Mouse (Mus musculus) ES-E14 (cell line): ENCODE data around the gene Zfp827. TPM values are rescaled to one million over a fixed set of nuclear protein-coding genes. Genes with fewer than 3 reads are reported as not detected.
"Not testable (repeated sequence)": the region's sequence is repeated elsewhere in the genome, so short reads cannot be mapped to it uniquely, and the experiment has no call there.

Experiments
- DNase-seq: peaks from one replicate; pipeline ENCODE4 v3.0.0-alpha.2; 2013; ENCODE audit warnings: low read depth, low spot score
- H3K27ac ChIP-seq: 2 replicates; pipeline ENCODE4 v1.5.1; 2012; ENCODE audit warnings: low read depth, mild to moderate bottlenecking, low read length, moderate library complexity, mixed read lengths; ENCODE audit not compliant: poor library complexity, insufficient read depth, severe bottlenecking
- H3K36me3 ChIP-seq: 2 replicates; pipeline ENCODE4 v1.6.1; 2012; ENCODE audit warnings: mild to moderate bottlenecking, low read length, moderate library complexity, mixed read lengths; ENCODE audit not compliant: control insufficient read depth, poor library complexity, insufficient read depth, severe bottlenecking
- H3K4me1 ChIP-seq, 2 experiments: fragments of 150-350 bp in 1 of 2; sonication (generic) in 1 of 2; 2 replicates each; pipeline ENCODE4 v1.6.1; 2012; ENCODE audit warnings: low read length in 2 of 2, mild to moderate bottlenecking in 1 of 2, mixed read lengths in 1 of 2; ENCODE audit not compliant: control insufficient read depth in 2 of 2, insufficient read depth in 2 of 2, poor library complexity in 1 of 2
- H3K4me3 ChIP-seq, 2 experiments: fragments of 150-350 bp in 1 of 2; sonication (generic) in 1 of 2; 2 replicates each; pipeline ENCODE4 v1.5.1; 2012; ENCODE audit warnings: low read length in 2 of 2, low read depth in 1 of 2, mild to moderate bottlenecking in 1 of 2, mixed read lengths in 1 of 2; ENCODE audit not compliant: insufficient read depth in 1 of 2, poor library complexity in 1 of 2, severe bottlenecking in 1 of 2
- H3K9ac ChIP-seq: 2 replicates; pipeline ENCODE4 v1.6.1; 2012; ENCODE audit warnings: low read depth, mild to moderate bottlenecking, low read length, mixed read lengths; ENCODE audit not compliant: poor library complexity, insufficient read depth, severe bottlenecking
- H3K9me3 ChIP-seq: fragments of 150-350 bp; sonication (generic); 2 replicates; pipeline ENCODE4 v1.6.1; 2012; ENCODE audit warnings: low read depth, mild to moderate bottlenecking, low read length; ENCODE audit not compliant: control insufficient read depth, insufficient read depth
- CHD2 ChIP-seq: IDR thresholded peaks from 2 replicates; pipeline ENCODE4 v1.6.1; 2014; ENCODE audit warnings: mild to moderate bottlenecking, low read depth, low read length, inconsistent platforms
- HCFC1 ChIP-seq: IDR thresholded peaks from 2 replicates; pipeline ENCODE4 v1.6.1; 2012; ENCODE audit warnings: low read length, inconsistent platforms, borderline replicate concordance; ENCODE audit not compliant: insufficient read depth
- MAFK ChIP-seq: IDR thresholded peaks from 2 replicates; pipeline ENCODE4 v1.6.1; 2014; ENCODE audit warnings: mild to moderate bottlenecking, low read depth, low read length, inconsistent platforms; ENCODE audit not compliant: insufficient read depth
- ZC3H11A ChIP-seq: IDR thresholded peaks from 2 replicates; pipeline ENCODE4 v1.6.1; 2012; ENCODE audit warnings: low read depth, mild to moderate bottlenecking, inconsistent platforms, low read length, borderline replicate concordance
- ZNF384 ChIP-seq: IDR thresholded peaks from 2 replicates; pipeline ENCODE4 v1.6.1; 2012; ENCODE audit warnings: low read depth, low read length, inconsistent platforms
- in situ Hi-C, 2 experiments: fragments of 600-800 bp; cut with MboI; formaldehyde crosslinking; loops; one replicate each; pipeline ENCODE4 v1.15.1; 2025; ENCODE audit warnings: low sequenced_read_pairs in 2 of 2, inconsistent platforms in 1 of 2; ENCODE audit not compliant: unreplicated experiment in 2 of 2
- total RNA-seq: library from RNA; depleted of rRNA; stranded (reverse); fragments of 300-350 nt; gene quantifications from 2 replicates; pipeline ENCODE4 v1.2.3, GENCODE M21; 2012

Zfp827 gene
- total RNA-seq, 1 experiment: 5.8 TPM

DNA sequence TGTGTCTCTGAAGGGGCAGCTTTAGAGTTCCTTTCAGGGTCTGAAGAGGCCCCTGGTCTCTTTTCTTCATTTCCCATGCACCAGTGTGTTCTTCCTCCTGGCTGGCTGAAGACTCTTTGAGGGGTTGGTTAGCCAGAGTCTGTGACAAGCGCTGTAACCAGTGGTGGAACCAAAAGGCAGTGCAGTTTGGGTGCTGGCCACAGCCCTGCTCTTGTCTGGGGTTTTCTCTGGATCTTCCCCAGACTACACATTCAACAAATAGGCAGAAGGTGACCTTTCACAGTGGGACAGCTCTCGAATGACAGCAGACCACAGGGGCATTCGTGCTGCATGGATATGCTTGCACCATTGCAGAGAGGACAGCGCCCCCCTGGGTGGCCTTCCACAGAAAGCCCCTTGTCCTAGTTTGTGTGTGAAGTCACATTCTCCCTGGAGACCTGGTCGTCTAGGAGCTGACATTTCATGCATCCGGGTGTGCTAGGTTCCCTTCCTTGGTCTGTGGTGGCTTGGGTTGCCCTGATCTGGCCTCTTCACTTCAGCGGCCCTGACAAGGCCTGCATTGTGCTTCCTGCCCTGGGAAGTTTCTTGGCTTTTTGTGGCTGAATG, 99.1 kb downstream of the Zfp827 start:
- Histone ChIP-seq H3K27ac (no peak overlapping the region), H3K4me1 (no peaks in the 10 kb centered on the region), H3K4me3 (no peak overlapping the region), H3K36me3 (peaks cover 8% of the 10 kb centered on the region), H3K9me3 (no peaks in the 10 kb centered on the region), H3K9ac (no peak overlapping the region)
- in situ Hi-C loops: no loop called here
- DNase-seq: no peak
- TF ChIP-seq ZC3H11A (no peak), HCFC1 (no peak), MAFK (no peak), ZNF384 (no peak), CHD2 (no peak)

DNA sequence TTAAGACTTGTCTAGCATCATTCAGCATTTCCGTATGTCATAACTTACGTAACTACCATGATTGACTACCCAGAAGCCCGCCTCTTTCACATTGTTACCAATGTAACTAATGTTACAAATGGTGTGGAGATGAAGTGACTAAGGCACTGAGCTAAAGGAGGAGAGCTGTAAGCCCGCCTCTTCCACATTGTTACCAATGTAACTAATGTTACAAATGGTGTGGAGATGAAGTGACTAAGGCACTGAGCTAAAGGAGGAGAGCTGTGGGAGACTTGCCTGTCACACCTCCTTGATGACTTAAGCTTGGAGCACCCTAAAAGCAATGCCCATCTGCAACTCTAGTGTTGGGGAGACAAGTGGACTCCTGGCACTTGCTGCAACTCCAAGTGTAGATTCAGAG, 100.3 kb downstream of the Zfp827 start:
- in situ Hi-C loops, H3K9ac ChIP-seq, DNase-seq, H3K27ac ChIP-seq, H3K4me3 ChIP-seq, H3K4me1 ChIP-seq, H3K36me3 ChIP-seq, H3K9me3 ChIP-seq: not testable (repeated sequence)

DNA sequence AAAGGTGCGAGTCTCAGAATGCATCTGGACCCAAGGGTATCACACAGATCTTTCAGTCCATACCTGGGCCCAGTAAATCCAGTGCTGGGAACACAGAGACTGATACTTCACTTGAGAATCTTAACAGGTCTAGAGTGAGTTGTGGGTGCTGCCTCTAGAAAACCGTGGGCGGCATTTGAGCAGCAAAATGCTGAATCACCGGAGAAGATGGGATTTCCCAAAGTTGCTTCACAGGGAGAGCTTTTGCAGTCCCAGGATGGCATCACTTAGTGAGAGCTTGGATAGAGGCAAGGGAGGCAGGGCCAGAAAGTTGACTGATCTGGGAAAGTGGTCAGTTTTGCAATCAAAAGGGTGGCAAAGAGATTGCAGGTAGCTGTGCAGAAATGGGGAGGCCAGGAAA, 111.4 kb downstream of the Zfp827 start:
- no peak overlapping the region for H3K4me3 ChIP-seq
- no peak for TF ChIP-seq ZNF384
- no peak for TF ChIP-seq ZC3H11A
- H3K4me1 ChIP-seq: no peaks in the 10 kb centered on the region
- no peak overlapping the region for H3K9ac ChIP-seq
- DNase-seq: no peak
- in situ Hi-C loops: no loop called here
- H3K9me3 ChIP-seq: no peaks in the 10 kb centered on the region
- H3K36me3 ChIP-seq: peaks cover 16% of the 10 kb centered on the region; the same call in 1 of the 2 replicates
- no peak overlapping the region for H3K27ac ChIP-seq

DNA sequence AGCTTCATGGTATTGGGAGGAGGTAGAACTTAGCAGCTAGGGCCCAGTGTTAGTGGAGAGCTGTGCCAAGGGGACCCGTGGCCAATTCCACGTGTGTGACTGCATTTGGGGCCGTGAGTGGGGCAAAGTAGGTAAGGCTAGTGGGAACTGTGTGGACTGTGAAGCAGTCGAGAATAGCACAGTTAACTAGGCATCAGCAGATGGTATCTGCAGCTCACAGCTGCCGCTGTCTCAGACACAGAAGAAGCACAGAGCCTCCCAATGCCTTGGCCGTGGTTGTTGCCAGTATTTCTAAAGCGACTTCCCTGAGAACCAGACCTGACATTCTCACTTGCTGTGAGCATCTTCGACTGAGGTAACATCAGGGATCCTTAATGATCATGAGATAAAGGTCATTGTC, 112.7 kb downstream of the Zfp827 start:
- H3K27ac ChIP-seq: no peak overlapping the region
- no peak overlapping the region for H3K4me3 ChIP-seq
- in situ Hi-C loops: no loop called here
- no peaks in the 10 kb centered on the region for H3K4me1 ChIP-seq
- DNase-seq: no peak
- H3K9me3 ChIP-seq: no peaks in the 10 kb centered on the region
- H3K9ac ChIP-seq: no peak overlapping the region
- TF ChIP-seq ZNF384 (no peak), MAFK (no peak), HCFC1 (no peak), ZC3H11A (no peak), CHD2 (no peak)
- H3K36me3 ChIP-seq: peaks cover 17% of the 10 kb centered on the region; the same call in 1 of the 2 replicates

DNA sequence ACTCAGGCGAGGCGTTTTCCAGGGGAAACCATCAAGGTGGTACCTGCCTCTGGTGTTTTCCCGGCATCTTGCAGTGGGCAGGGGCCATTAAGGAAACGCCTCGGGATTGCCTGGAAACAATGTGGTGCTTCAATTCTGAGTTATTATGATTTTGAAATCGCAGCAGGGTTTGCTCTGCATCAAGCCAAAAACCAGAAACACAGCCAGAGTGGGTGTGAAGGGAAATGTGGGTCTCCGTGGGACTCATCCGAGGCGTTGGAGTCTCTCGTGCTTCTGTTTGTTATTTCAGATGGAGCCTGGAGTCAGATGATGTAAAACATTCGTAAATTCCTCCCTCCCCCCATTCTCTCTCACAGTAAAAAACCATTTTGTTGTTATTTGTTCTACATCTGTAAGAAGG, 113.4 kb downstream of the Zfp827 start:
- in situ Hi-C loops: no loop called here
- Histone ChIP-seq H3K4me3 (no peak overlapping the region), H3K4me1 (no peaks in the 10 kb centered on the region), H3K36me3 (peaks cover 14% of the 10 kb centered on the region; the same call in 1 of the 2 replicates), H3K9me3 (no peaks in the 10 kb centered on the region), H3K27ac (no peak overlapping the region), H3K9ac (no peak overlapping the region)
- no peak for DNase-seq
- TF ChIP-seq ZNF384 (no peak), CHD2 (no peak), HCFC1 (no peak), MAFK (no peak), ZC3H11A (no peak)
